ENCODE assay signal across 24 mouse cellular contexts in the genomic region with DNA sequence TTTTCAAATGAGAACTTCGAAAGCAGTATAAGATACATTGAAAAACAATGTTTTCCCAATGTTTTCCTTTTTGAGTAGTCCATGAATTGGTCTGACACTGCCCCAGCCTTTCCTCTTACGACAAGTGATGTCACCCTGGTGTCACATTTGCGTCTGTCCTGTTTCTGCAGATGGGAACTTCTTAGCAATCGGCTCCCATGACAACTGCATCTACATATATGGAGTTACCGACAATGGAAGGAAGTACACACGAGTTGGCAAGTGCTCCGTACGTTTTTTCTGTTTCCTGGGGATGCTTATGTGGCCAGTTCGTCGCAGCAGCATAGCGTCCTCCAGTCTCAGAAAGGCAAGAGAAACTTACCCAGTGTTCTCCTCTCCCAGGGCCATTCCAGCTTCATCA. TPM values are rescaled to one million over a fixed set of nuclear protein-coding genes. Genes with fewer than 3 reads are reported as not detected.
A peak's percentile ranks its signal among the peaks of the same experiment; 100 is the strongest.
DNase-seq lines count a peak whose midpoint lies in the region; ATAC-seq and TF ChIP-seq lines count a peak whose summit lies in the region.
"Had no signal": no experiment of that assay in that cellular context is flagged by ENCODE, and none has a peak within 500 bp of the region (broad histone marks: within the 10 kb centered on the region; RNA-seq: fewer than 3 reads in every experiment).

No protein-coding gene starts in this region.

- TF ChIP-seq CTCF in kidney, adult 2 months (conservative IDR thresholded peaks at IDR 0.05; ENCODE audit: insufficient read depth, insufficient read length, low read depth, low read length), result no peak

- no peak overlapping the region for H3K4me2 ChIP-seq in kidney, embryonic 16.5 days (replicated peaks; ENCODE audit: low read depth, low read length)
- H3K4me2 ChIP-seq: embryonic facial prominence, embryonic 13.5 days; forebrain, embryonic 12.5 days; forebrain, embryonic 15.5 days; heart, embryonic 13.5 days; hindbrain, embryonic 14.5 days had no signal

- peak; percentile 63 for DNase-seq in heart, embryonic 10.5 days (ENCODE audit: low spot score)
- no peak for DNase-seq in heart, adult 18-20 months
- no peak for DNase-seq in kidney, adult 2 months
- DNase-seq in lung, postnatal 36 days, result peak; percentile 11
- DNase-seq in lung, postnatal 25 days (ENCODE audit: low spot score), result no peak
- DNase-seq: adrenal gland, adult 2 months; adrenal gland, postnatal 14 days; cerebellum, adult 11-12 months; cerebellum, adult 8-10 months; cerebellum, postnatal 36 days; embryo, embryonic 11 days; gastrocnemius, postnatal 10 days; heart, postnatal 4 days had no signal

- no peak for ATAC-seq in kidney, embryonic 16.5 days (ENCODE audit: low FRiP score, low TSS enrichment)
- ATAC-seq: CD4-positive, CD25-positive, alpha-beta regulatory T cell, adult 4 months; forebrain, embryonic 15.5 days; intestine, postnatal 0 days had no signal

- H3K36me3 ChIP-seq in heart, embryonic 10.5 days, result peaks cover 32% of the 10 kb centered on the region
- H3K36me3 ChIP-seq in kidney, embryonic 16.5 days (ENCODE audit: insufficient read depth, low read length), result 0 out of 2 replicates have a peak, but pooled peaks cover 6% of the 10 kb centered on the region
- H3K36me3 ChIP-seq in kidney, adult 2 months (ENCODE audit: control insufficient read depth, insufficient read depth, low read length), result no peaks in the 10 kb centered on the region

- TF ChIP-seq POLR2A in kidney, adult 2 months (IDR thresholded peaks at IDR 0.05; ENCODE audit: low read depth, low read length), result no peak

- H3K4me3 ChIP-seq in heart, embryonic 10.5 days, result no peak overlapping the region
- no peak overlapping the region for H3K4me3 ChIP-seq in kidney, embryonic 16.5 days (ENCODE audit: low read length)
- H3K4me3 ChIP-seq in kidney, adult 2 months (ENCODE audit: insufficient read depth, low read depth, low read length), result no peak overlapping the region
- H3K4me3 ChIP-seq: embryonic facial prominence, embryonic 10.5 days; embryonic facial prominence, embryonic 13.5 days; erythroblast, embryonic 14.5 days; forebrain, embryonic 12.5 days; forebrain, embryonic 15.5 days; heart, embryonic 13.5 days had no signal

- whole genome bisulfite sequencing in heart, embryonic 10.5 days, result 82% methylated on average over 11 of the region's 11 CpGs
- 82% methylated on average over 11 of the region's 11 CpGs for WGBS in kidney, embryonic 16.5 days
- 87% methylated on average over 11 of the region's 11 CpGs for WGBS in kidney, adult 2 months

- H3K27ac ChIP-seq in heart, embryonic 10.5 days, result no peak overlapping the region
- 0 out of 2 replicates have a peak overlapping the region, but pooled peaks have one; percentile 32 for H3K27ac ChIP-seq in kidney, embryonic 16.5 days (ENCODE audit: low read length)
- H3K27ac ChIP-seq in kidney, adult 2 months (ENCODE audit: insufficient read depth, low read depth, low read length), result no peak overlapping the region
- H3K27ac ChIP-seq: embryonic facial prominence, embryonic 10.5 days; embryonic facial prominence, embryonic 13.5 days; forebrain, embryonic 12.5 days; forebrain, embryonic 15.5 days; heart, embryonic 13.5 days; hindbrain, embryonic 14.5 days had no signal

- no peaks in the 10 kb centered on the region for H3K27me3 ChIP-seq in heart, embryonic 10.5 days (ENCODE audit: insufficient read depth, poor library complexity, severe bottlenecking)
- no peaks in the 10 kb centered on the region for H3K27me3 ChIP-seq in kidney, embryonic 16.5 days (ENCODE audit: insufficient read depth, low read length)
- H3K27me3 ChIP-seq in kidney, adult 2 months (replicated peaks; ENCODE audit: control insufficient read depth, insufficient read depth, low read length), result no peaks in the 10 kb centered on the region
- H3K27me3 ChIP-seq: embryonic facial prominence, embryonic 13.5 days; forebrain, embryonic 12.5 days; forebrain, embryonic 15.5 days; heart, embryonic 13.5 days had no signal

- H3K9me3 ChIP-seq in heart, embryonic 10.5 days, result no peaks in the 10 kb centered on the region
- H3K9me3 ChIP-seq in kidney, embryonic 16.5 days (ENCODE audit: low read length), result no peaks in the 10 kb centered on the region
- H3K9me3 ChIP-seq: embryonic facial prominence, embryonic 10.5 days; embryonic facial prominence, embryonic 13.5 days; forebrain, embryonic 12.5 days; forebrain, embryonic 15.5 days; heart, embryonic 13.5 days had no signal

- H3K9ac ChIP-seq in kidney, embryonic 16.5 days (replicated peaks; ENCODE audit: low read length), result no peak overlapping the region
- H3K9ac ChIP-seq: embryonic facial prominence, embryonic 13.5 days; forebrain, embryonic 12.5 days; forebrain, embryonic 15.5 days; heart, embryonic 13.5 days; hindbrain, embryonic 14.5 days had no signal

- H3K4me1 ChIP-seq in heart, embryonic 10.5 days, result no peaks in the 10 kb centered on the region
- H3K4me1 ChIP-seq in kidney, embryonic 16.5 days (ENCODE audit: insufficient read depth, low read length), result no peaks in the 10 kb centered on the region
- H3K4me1 ChIP-seq in kidney, adult 2 months (ENCODE audit: control insufficient read depth, insufficient read depth, low read length), result no peaks in the 10 kb centered on the region
- H3K4me1 ChIP-seq: forebrain, embryonic 12.5 days; forebrain, embryonic 15.5 days; heart, embryonic 13.5 days had no signal

RNA-seq across cellular contexts. Expression of a gene that starts 20.0 kb away (rescaled TPM):
- 29.6 and 42.5 TPM in 2 replicates for polyA plus RNA-seq in heart, embryonic 10.5 days (2016; fragmentation: Nextera tagmentation; extraction: Ambion mirVana)
- 10 to 100 TPM; 30.3 to 40.5 TPM for total RNA-seq in heart, adult 18-20 months (2021)
- 40.6 and 42.8 TPM in 2 replicates for polyA plus RNA-seq in kidney, embryonic 16.5 days (2015; fragmentation: Nextera tagmentation; extraction: Ambion mirVana)
- 19.1 and 33.3 TPM in 2 replicates for polyA plus RNA-seq in kidney, adult 2 months (2012; rRNA removed)
- total RNA-seq: MEL had no signal

Comparison
In these comparisons a context has a peak if more than half of its experiments do, and no peak if none do; other contexts are left out.
1. DNase-seq: peak in heart, embryonic 10.5 days (single experiment) and lung, postnatal 36 days (single experiment); none in heart, adult 18-20 months (0 of 2), kidney, adult 2 months (single experiment) and lung, postnatal 25 days (single experiment).